Mouse (Mus musculus): ENCODE data around the gene F11r.
"Not testable (repeated sequence)": the region's sequence is repeated elsewhere in the genome, so short reads cannot be mapped to it uniquely, and the experiment has no call there.

The F11r gene

DNA sequence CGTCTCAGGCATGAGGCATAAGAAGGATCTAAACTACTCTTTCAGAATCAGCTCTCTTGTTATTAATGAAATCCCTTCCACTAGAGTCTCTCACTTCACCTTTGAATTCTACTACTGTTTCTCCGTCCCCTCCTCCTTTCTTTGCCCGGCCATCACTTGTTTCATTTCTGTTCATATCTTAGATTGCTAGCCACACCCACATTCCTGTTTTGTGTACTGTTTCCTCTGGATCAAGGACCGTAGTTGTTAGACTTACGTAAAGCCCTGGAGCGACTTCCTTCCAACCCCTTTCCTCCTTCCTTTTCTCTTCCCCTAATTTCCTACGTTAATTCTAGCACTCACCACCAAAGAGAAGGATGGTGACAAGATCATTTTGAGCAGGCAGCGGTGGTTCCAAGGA lies 1.7 kb downstream of the F11r start:
- no peak for DNase-seq

DNA sequence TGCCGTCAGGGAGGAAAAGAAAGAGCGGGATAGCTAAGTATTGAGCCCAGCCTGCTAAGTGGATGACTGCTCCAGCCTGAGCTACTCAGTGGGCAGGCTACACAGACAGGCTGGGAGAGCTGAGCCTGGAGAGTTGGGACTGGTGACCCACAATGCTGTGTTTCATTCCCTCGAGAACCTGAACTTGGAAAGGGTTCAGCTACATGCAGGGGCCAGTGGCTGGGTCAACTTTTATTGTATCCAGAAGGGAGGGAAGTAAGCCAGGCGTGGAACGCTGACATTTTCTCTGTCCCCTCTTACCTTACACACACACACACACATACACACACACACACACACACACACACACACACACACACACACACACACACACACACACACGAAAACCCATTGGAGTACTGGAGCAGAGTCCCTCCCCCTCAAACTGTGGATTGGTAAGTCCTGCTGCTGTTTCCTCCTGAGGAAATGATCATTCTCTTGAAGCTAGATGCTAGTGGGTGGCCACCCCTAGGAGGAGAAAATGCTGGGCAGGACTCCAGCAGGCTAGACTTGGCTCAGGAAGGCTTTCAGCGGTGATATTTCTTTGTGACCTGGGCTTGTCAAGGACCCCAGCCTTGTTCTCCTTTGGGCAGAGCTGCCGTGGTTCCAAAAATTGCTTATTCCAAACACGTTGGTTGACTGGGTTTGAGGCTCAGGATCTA lies 2.8 kb downstream of the F11r start:
- peak; percentile 75 to 84 for DNase-seq

DNA sequence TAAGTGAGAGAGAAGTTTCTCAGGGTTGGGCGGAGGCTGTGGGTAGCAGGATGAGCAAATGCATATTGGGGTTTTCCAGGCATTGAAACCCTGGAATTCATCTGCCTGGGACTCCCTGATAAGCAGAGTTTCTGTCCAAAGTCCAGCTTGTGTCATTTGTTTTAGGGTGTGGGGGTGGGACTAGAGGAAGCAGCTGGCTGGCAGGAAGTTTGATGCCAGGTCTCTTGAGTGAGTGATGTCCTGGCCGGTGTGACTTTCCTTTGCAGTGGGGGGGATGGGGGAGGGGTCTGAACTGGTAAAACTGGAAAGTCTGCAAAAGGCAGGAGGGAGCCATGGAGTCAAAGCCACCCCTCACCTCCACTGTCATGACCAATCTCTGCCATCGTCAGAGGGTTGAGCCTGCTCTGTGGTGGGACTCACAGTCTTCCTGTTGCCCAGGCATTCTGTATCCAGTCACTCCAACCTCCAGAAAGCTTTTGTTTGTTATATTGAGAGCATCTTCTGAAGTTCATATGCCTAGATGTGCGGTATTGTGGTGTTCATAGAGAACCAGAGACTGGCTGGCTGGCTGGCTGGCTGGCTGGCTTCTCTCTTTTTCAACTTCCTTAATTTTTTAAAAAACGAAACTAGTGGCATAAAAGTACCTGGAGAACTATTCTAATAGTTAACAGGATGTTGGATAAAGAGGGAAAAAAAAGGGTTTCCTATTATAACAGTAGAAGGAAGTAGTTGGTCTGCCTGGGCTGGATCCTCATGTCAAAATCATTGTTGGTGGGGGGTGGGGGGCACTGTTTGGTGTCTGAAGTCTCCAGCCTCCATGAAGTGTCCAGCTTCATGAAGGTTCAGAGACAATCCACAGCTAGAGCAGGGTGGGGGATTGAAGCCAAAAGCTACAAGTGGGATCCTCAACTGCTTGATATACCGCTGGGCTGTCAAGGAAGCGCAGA lies 4.4 kb downstream of the F11r start:
- DNase-seq: peak; percentile 42 to 54

DNA sequence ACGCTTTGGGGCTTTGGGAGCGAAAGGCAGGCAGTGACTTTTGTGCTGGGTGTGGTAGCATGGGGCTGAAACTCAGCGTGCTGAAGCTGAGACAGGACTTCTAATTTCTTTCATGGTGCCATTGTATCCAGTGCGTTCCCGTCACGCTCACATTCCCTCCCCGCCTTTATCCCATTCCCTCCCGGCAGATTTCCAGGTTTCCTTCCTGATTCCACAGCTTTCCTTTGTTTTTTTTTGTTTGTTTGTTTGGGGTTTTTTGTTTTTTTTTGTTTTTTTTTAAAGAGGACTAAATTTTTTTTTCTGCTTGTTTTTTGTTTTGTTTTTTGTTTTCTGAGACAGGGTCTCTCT lies 5.1 kb downstream of the F11r start:
- DNase-seq: no peak

DNA sequence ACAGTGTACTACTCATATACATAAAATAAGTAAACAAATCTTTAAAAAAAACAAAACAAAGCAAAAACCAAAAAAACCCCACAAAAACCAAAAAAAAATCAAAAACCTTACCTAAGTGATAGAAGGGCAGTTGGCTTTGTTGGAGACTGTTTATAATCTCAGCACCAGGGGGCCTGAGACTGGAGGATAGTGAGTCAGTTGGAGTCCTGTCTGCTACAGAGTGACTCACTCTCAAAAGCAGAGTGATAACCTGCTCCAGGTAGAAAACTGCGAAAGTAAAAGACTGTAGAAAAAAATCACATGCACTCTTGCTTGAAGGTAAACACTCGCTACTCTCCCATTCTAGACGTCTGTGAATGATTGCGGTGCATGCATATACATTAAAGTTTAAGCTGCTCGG lies 7.7 kb downstream of the F11r start:
- no peak for DNase-seq

DNA sequence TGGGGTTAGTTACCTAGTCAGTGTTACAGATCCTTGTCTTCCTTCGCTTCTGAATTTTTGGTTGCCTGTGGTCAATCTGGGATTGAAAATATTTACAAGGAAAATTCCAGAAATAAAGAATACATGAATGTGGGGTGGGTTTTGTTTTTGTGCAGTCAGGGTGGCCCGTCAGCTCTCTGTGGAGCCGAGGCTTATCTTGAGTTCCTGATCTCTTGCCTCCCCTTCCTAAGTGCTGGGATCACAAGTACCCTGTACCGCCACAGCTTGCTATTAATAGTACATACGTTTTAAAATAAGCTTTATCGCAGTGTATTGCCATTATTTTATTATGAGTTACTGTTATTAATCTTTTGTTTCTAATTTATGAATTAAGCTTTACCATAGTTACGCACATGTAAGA lies 9.5 kb downstream of the F11r start:
- no peak for DNase-seq

DNA sequence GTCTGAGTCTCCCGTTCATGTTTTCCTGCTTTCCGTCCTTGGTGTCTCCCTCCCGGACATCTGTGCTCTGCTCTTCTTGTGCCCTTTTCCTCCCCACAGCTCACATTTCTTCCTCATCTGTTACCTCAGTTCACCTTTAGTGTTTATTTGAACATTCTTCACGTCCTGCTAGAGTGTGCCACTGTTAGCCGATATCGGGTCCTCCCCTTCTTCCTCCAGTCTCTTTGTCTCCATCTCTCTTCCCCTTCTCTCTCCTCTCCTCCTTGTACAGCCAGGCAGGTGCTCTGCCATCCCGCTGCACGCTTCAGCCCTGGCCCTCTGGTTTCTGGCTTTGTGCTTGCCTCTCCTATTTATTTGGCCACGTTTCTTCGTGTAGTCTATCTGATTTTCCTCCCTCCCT lies 10.4 kb downstream of the F11r start:
- no peak for DNase-seq

DNA sequence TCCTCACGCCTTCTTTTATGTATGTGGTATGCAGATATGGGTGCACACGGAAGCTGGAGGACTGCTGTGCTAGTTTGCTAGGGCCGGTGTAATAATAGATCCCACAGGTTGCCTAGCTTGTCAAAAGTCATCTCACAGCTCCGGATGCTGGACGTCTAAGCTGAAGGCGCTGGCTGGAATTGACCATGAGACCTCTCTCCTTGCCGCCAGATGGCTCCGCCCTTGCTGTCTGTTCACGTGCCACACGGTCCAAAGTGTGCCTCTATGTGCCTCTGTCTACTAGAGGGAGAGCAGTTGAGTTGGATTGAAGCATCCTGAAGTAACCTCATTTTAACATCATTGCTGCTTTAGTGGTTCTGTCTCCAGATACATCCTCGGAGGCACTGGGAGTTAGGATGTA lies 12.7 kb downstream of the F11r start:
- DNase-seq: no peak

DNA sequence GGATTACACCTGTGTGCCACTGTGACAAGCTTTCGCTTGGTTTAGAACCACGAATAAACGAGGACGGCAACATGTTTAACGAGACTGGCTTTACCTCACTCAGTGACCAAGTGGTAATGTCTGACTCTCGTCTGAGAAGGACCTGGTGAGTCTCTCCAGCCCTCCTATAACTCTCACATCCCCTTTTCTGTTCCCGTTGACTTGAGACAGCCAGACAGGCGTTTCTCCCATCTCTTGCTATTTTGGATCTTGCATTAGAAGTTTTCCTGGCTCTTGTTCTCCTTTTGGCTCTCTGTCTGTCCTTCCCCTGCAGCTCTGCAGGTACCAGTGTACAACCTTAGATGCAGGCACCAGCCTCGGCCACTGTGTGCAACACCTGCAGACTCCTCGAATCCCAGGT lies 13.7 kb downstream of the F11r start:
- DNase-seq: no peak

DNA sequence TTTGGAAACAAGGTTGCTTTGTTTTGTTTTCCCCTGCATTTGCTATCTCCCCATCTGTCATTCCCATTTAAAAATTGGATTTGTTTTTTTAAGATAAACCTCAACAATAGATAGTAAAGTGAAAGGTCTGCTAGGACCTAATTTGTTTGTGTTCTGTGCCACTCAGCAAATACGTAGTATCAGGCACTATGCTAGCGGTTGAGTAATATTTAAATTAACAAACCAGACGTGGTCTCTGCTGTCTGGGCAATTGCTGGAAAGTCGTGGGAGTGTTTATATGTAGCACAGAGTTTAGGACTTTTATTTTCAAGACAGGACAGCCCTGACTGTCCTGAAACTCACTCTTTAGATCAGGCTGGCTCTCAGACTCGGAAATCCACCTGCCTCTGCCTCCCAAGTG lies 15.2 kb downstream of the F11r start:
- no peak for DNase-seq

DNA sequence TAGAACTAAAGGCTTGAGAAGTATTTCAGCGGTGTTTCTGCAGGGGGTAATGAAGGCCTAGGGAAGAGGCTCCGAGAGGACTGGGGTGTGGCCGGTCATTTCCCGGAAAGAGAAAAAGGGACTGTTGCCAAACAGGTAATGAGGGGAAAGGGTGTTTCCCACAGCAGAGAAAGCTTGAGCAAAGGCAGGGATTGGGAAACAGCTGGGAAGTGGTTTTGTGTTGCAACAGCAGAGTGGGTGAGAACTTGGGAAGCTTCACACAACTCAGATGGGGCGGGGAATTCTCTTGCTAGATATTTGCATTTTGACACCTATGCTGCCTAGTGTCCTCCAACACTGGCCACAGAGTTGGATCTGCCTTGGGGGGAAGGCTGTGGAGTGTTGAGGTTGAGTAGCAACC lies 15.6 kb downstream of the F11r start:
- DNase-seq: peak in 1 of 2 experiments; percentile 60

DNA sequence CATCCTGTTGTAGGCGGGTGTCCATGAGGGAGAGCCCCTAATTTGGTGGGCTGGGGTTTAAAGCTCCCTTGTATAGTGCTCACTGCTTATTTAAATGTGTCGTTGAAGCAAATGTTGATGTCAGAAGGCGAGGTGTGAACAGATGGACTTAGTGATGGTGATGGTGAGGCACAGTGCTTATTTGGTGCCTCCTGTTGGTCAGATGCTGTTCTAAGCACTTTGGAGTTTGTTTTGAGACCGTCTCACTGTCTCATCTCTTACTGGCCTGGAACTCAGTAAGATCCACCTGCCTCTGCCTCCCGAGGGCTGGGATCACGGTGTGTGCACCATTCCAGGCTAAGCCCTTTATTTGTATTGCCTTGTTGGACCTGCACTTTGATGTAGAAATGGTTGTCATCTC lies 17.6 kb downstream of the F11r start:
- DNase-seq: no peak

DNA sequence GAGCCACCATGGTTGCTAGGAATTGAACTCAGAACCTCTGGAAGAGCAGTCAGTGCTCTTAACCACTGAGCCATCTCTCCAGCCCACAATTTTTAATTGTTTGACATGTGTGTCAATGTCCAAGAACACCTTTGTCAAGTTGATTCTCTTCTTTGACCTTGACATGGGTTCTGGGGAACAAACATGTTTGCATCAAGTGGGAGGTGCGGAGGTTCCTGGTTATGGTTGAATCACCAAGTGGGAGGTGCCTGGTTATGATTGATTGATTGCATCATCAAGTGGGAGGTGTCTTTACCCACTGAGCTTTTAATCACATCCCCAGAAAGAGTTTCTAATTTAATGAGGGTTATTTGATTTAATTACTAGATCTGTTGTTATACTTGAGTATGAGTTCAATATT lies 20.2 kb downstream of the F11r start:
- DNase-seq: no peak

DNA sequence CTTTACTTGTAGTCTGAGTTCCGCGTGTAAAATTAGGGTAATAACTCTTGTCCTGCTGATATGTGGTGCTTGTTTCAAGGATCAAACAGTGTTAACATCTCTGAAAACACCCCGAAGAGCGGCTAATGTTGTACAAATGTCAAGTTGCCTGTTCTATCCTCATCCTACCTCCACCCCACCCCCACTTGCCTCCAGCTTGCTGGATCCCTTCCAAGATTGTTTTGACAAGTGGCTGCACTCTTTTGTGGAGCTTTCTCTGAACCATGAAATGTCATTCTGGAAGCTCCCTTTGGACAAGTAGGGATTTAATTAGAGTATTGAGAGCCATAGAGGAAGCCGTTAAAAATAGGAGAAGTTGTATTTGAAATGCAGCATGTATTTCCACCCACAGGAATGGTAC lies 22.5 kb downstream of the F11r start:
- DNase-seq: no peak

DNA sequence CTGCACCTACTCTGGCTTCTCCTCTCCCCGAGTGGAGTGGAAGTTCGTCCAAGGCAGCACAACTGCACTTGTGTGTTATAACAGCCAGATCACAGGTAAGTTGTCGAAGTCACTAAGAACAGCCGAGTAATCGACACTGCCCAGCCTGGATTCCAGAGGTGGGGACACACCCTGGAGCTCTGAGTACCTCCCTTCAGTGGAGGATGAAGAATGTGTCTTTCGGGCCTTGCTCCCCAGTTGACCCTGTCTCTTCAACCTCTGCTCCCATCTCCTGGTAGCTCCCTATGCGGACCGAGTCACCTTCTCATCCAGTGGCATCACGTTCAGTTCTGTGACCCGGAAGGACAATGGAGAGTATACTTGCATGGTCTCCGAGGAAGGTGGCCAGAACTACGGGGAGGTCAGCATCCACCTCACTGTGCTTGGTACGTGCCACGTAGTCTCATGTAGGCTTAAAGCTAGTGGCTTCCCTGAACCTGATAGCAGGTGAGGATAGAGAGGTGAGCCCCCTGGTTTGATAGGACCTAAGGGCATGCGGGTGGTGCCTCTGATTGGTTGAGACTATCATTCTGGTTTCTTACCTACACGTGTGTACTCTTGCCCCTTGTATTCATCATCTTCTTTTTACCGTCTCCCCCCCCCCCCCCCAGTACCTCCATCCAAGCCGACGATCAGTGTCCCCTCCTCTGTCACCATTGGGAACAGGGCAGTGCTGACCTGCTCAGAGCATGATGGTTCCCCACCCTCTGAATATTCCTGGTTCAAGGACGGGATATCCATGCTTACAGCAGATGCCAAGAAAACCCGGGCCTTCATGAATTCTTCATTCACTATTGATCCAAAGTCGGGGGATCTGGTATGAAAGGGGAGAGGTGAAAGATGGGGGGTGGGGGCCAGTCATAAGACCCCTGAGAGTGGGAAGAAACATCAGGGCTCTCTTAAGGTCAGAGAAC lies 23.5 kb downstream of the F11r start:
- DNase-seq: no peak

DNA sequence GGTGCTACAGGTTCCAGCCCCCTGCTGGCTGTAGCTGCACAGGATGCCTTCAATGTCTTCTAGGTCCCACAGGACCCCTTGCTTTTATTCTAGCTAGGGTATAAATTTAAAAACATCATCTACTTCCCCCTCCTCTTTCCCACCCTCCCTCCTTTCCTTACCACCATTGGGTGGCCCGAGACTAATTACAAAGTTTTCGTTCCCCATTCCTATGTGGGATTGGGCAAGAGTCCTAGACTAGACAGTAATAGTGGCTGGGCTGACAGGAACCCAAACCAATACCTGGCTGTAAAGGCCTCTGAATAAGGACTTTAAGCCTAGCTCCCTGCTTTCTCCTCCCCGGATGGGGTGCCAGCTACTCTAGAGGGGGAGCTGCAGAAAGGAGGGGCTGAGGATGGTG lies 25.8 kb downstream of the F11r start:
- DNase-seq: no peak

DNA sequence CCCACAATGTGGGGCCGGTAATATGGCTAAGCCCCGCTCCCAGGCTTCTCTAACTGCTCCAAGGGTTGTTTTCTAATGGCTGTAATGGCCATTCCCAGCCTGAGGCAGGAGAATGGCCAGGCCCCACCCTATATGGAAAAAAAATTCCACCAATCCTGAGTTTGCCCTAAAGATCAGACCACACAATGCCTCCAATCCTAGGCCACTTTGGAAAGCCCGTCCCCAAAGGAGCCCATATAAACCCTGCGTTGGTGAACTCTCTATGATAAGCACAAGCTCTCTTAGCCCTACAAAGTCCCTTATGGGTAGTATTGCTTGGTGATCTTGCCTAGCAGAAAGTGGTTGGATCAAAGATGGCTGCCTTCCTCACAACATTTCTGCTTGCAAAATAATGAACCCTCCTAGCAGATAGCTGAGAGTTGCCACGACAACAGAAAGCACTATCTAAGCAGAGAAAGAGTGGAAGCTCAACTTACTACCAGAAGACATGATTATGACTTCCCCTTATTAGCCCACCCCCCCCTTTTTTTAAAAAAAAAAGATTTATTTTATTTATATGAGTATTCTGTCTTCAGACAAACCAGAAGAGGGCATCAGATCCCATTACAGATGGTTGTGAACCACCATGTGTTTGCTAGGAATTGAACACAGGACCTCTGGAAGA lies 28.5 kb downstream of the F11r start:
- no peak for DNase-seq

DNA sequence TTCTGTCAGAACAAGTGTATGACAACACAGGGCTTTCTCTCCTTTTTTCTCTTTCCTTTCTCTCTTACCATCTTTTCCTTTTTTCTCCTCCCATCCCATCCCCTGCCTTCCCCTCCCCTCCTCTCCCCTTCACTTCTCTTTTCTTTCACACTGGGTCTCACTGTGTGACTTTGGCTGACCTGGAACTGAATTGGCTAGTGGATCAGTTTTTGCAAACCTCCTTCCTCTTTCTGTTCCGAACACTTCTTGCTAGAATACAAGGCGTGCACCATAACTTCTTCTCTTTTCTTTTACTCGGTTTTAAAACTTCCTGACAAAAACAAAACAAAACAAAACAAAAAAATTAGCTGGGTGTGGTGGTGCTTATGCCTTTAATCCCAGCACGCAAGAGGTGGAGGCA lies 29.2 kb downstream of the F11r start:
- no peak for DNase-seq

DNA sequence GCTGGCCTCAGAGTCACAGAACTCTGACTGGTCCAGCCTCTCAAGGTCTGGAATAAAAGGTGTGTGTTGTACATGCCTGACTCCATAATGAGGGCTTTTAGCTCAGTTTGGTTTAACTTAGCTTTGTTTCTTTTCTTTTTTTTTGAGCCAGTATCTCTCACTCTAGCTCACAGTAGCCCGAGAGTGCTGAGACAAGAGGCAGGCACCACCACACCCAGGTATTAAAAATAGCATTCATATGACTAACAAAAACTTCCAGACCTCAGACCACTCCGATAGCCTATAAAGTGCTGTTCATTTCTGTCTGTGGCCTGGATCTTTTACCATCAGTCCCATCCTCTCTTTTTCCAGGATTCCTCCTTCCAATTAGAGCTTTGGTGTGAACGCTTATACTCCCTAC lies 32.3 kb downstream of the F11r start:
- no peak for DNase-seq

DNA sequence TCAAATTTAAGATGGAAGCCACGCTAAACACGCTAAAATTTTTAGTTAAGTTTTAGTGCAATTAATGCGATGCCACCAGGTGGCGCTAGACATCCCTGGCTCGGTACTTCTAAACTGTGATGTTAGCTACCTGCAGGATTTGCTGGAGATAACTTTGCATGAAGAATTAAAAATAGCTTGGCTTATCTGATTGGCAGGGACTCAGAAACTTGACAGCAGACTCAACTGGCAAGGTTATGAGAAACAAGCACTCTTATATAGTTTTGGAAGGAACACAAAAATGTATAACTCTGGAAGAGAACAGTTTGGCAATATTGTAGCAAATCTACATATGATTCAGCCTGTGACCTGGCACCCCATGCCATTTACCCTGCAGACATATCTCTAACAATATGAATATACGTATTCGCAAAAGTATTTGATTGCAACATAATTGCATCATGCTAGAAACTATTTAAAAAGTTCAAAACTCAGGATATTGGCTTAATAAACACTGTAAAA lies 33.1 kb downstream of the F11r start:
- DNase-seq: peak in 1 of 2 experiments; percentile 78

DNA sequence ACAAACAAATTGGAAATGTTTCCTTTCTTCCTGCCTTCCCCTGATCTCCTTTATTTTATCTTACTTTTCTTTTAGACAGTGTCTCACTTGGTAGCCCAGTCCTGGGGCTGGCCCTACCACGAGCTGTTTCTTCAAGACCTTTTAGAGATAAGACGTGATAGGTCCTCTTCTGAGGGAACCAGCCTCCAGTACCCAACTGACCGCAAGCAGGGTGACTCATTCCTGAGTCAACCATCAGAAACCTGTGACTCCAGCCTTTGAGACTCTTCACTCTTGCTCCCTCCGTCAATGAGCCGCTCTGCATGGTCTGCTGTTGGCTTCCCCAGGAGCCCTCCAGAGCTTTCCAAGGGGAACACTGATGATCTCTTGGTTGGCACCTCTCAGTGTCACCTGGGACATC lies 33.6 kb downstream of the F11r start:
- DNase-seq: peak; percentile 41 to 56

DNA sequence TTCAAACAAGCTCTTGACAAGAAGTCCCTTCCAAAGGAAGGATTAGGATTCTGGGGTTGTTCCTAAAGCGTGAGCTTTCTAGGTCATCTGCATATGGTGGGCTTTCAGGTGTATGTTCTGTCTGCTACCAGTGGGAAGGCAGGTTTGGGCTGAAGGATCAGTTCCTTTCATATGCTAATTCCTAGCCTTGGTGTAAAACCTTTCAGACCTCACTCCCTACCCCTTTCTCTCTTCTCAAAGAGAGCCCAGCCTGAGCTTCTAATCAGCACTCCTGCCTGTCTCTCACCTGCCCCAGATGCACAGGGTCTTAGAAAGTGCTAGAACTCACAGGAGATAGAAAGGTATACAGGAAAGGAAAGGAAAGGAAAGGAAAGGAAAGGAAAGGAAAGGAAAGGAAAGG lies 34.1 kb downstream of the F11r start:
- DNase-seq: no peak

DNA sequence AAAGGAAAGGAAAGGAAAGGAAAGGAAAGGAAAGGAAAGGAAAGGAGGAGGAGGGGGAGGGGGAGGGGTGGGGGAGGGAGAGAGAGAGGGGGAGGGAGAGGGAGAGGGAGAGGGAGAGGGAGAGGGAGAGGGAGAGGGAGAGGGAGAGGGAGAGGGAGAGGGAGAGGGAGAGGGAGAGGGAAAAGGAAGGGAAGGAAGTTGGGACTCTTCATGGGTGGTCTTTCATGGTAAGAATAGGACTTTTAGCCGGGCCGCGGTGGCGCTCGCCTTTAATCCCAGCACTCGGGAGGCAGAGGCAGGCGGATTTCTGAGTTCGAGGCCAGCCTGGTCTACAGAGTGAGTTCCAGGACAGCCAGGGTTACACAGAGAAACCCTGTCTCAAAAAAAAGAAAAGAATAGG lies 34.6 kb downstream of the F11r start:
- not testable (repeated sequence) for DNase-seq
